Mouse (Mus musculus) bone marrow, adult 2 months (tissue): ENCODE measurements around the gene Svs5.
"Not testable (repeated sequence)": the region's sequence is repeated elsewhere in the genome, so short reads cannot be mapped to it uniquely, and the experiment has no call there.

Source experiments
- CTCF ChIP-seq: fragments of 200-500 bp; IDR thresholded peaks from 2 replicates; pipeline ENCODE4 v1.5.1; 2011; ENCODE audit warnings: low read length, control low read depth; ENCODE audit not compliant: control insufficient read depth, insufficient read depth
- POLR2A ChIP-seq: fragments of 200-500 bp; IDR thresholded peaks from 2 replicates; pipeline ENCODE4 v1.6.1; 2011; ENCODE audit warnings: low read depth, mild to moderate bottlenecking, control low read depth, low read length, borderline replicate concordance; ENCODE audit not compliant: control insufficient read depth

- TF ChIP-seq CTCF, POLR2A: not testable (repeated sequence)
Observed at GRCm38 (mm10) chr2:164347697-164348096, 15.2 kb downstream of the Svs5 start.
